Mouse (Mus musculus): ENCODE data around the gene Clasp1. TPM values are rescaled to one million over a fixed set of nuclear protein-coding genes. Genes with fewer than 3 reads are reported as not detected.
A peak's percentile ranks its signal among the peaks of the same experiment; 100 is the strongest.

The Clasp1 gene
- total and polyA plus RNA-seq, 3 experiments, result 32.0 to 53.2 (median 42.2) TPM

DNA sequence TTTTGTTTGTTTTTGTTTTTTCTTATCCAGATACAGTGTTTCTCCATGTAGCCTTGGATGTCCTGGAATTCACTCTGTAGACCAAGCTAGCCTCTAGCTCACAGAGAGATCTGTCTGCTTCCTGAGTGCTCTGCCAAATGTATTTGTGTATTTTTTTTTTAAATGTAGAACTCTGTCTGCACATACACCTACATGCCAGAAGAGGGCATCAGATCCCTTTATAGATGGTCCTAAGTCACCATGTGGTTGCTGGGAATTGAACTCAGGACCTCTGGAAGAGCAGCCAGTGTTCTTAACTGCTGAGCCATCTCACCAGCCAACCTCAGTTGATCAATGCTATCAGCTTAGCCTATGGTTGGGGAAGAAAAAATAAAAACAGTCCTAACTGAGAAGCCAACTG, 175.7 kb downstream of the Clasp1 start:
- in situ Hi-C loops (cut with MboI; ENCODE audit: low pct_ligation_motif_present, low pct_unique_long_range_greater_than_20kb, low sequenced_read_pairs), result loop anchor here (10.0 kb wide), 1 partner anchor 190 kb away; no protein-coding TSS in a partner anchor
- TF ChIP-seq CTCF (conservative IDR thresholded peaks at IDR 0.05 in 1 of 2, IDR thresholded peaks at IDR 0.05 in 1 of 2; ENCODE audit: low read depth in 2 of 2, low read length in 2 of 2) (peak in 1 of 2 experiments; percentile 39; a peak in 2 of 4 replicates), RAD21 (IDR thresholded peaks at IDR 0.05; ENCODE audit: low read depth, low read length) (peak; percentile 26), CHD1 (IDR thresholded peaks at IDR 0.05; ENCODE audit: low read depth, low read length) (no peak), ZNF384 (IDR thresholded peaks at IDR 0.05; ENCODE audit: low read depth, low read length) (peak; percentile 50; the same call in 1 of the 2 replicates), SMC3 (IDR thresholded peaks at IDR 0.05; ENCODE audit: low read depth, low read length) (peak; percentile 21; the same call in 1 of the 2 replicates), MYC (IDR thresholded peaks at IDR 0.05; ENCODE audit: low read depth, low read length) (0 out of 2 replicates have a peak, but pooled peaks have one; percentile 35)
- no peak overlapping the region for H3K9ac ChIP-seq (ENCODE audit: insufficient read depth, low read depth)
- dilution Hi-C loops (cut with MboI; ENCODE audit: extremely low pct_ligation_motif_present, extremely low pct_unique_long_range_greater_than_20kb, low sequenced_read_pairs), result no loop called here
- no peak for DNase-seq (ENCODE audit: extremely low read depth)
- peaks cover 67 to 96% of the 10 kb centered on the region in 2 experiments for H3K36me3 ChIP-seq (replicated peaks in 1 of 2; ENCODE audit: control insufficient read depth in 1 of 2, insufficient read depth in 1 of 2, low read length in 1 of 2)
- H3K4me3 ChIP-seq (replicated peaks in 1 of 3; ENCODE audit: low read depth in 2 of 3, low read length in 2 of 3, poor library complexity in 1 of 3), result no peak overlapping the region
- H3K4me2 ChIP-seq (ENCODE audit: insufficient read depth, low read depth, poor library complexity, severe bottlenecking), result no peak overlapping the region
- H3K27ac ChIP-seq (ENCODE audit: insufficient read depth, low read depth), result no peak overlapping the region
- H3K4me1 ChIP-seq (ENCODE audit: control insufficient read depth in 1 of 2, insufficient read depth in 2 of 2), result peaks cover 0 to 2% of the 10 kb centered on the region in 2 experiments; a peak in 2 of 4 replicates
- H3K27me3 ChIP-seq (replicated peaks), result no peaks in the 10 kb centered on the region
- H3K9me3 ChIP-seq (replicated peaks; ENCODE audit: low read length), result no peaks in the 10 kb centered on the region
- no peaks in the 10 kb centered on the region for H3K79me2 ChIP-seq (replicated peaks; ENCODE audit: control insufficient read depth, extremely low read depth, insufficient read depth, poor library complexity, severe bottlenecking)

DNA sequence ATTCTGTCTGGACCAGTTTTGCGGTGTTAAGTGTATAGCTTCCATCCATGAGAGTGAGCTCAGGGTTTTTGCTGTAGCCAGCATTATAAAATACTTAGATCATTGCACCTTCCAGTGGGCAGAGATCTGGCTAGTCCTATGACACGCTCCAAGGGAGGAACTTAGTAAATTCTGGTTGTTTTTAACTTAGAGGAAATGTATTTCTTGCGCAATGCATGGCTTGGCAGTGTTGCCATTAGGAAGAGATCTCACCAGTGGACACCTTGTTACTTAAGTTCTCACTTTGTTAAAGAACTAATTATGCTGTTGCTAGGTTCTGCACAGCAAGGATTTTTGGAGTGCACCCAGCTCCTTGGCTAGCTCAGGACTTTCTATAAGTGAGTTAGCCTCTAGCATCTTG, 178.8 kb downstream of the Clasp1 start:
- H3K4me1 ChIP-seq (ENCODE audit: control insufficient read depth in 1 of 2, insufficient read depth in 2 of 2), result peaks cover 2 to 4% of the 10 kb centered on the region in 2 experiments; a peak in 2 of 4 replicates
- TF ChIP-seq JUND (conservative IDR thresholded peaks at IDR 0.05; ENCODE audit: low read depth, low read length), result no peak
- TF ChIP-seq SIN3A (IDR thresholded peaks at IDR 0.05; ENCODE audit: low read length), result no peak
- no peak for TF ChIP-seq EP300 (IDR thresholded peaks at IDR 0.05; ENCODE audit: low read length)
- TF ChIP-seq RCOR1 (conservative IDR thresholded peaks at IDR 0.05; ENCODE audit: low read depth, low read length), result no peak
- TF ChIP-seq PAX5 (IDR thresholded peaks at IDR 0.05; ENCODE audit: low read length), result no peak
- no peaks in the 10 kb centered on the region for H3K9me3 ChIP-seq (replicated peaks; ENCODE audit: low read length)
- H3K4me3 ChIP-seq (replicated peaks in 1 of 3; ENCODE audit: low read depth in 2 of 3, low read length in 2 of 3, poor library complexity in 1 of 3), result no peak overlapping the region
- H3K4me2 ChIP-seq (ENCODE audit: insufficient read depth, low read depth, poor library complexity, severe bottlenecking), result no peak overlapping the region
- no peak for DNase-seq (ENCODE audit: extremely low read depth)
- no peaks in the 10 kb centered on the region for H3K79me2 ChIP-seq (replicated peaks; ENCODE audit: control insufficient read depth, extremely low read depth, insufficient read depth, poor library complexity, severe bottlenecking)
- peaks cover 66 to 94% of the 10 kb centered on the region in 2 experiments for H3K36me3 ChIP-seq (replicated peaks in 1 of 2; ENCODE audit: control insufficient read depth in 1 of 2, insufficient read depth in 1 of 2, low read length in 1 of 2)
- no peaks in the 10 kb centered on the region for H3K27me3 ChIP-seq (replicated peaks)
- in situ Hi-C loops (cut with MboI; ENCODE audit: low pct_ligation_motif_present, low pct_unique_long_range_greater_than_20kb, low sequenced_read_pairs), result loop anchor here (10.0 kb wide), 1 partner anchor 187 kb away; no protein-coding TSS in a partner anchor
- no peak overlapping the region for H3K27ac ChIP-seq (ENCODE audit: insufficient read depth, low read depth)
- H3K9ac ChIP-seq (ENCODE audit: insufficient read depth, low read depth), result no peak overlapping the region
- dilution Hi-C loops (cut with MboI; ENCODE audit: extremely low pct_ligation_motif_present, extremely low pct_unique_long_range_greater_than_20kb, low sequenced_read_pairs), result no loop called here

DNA sequence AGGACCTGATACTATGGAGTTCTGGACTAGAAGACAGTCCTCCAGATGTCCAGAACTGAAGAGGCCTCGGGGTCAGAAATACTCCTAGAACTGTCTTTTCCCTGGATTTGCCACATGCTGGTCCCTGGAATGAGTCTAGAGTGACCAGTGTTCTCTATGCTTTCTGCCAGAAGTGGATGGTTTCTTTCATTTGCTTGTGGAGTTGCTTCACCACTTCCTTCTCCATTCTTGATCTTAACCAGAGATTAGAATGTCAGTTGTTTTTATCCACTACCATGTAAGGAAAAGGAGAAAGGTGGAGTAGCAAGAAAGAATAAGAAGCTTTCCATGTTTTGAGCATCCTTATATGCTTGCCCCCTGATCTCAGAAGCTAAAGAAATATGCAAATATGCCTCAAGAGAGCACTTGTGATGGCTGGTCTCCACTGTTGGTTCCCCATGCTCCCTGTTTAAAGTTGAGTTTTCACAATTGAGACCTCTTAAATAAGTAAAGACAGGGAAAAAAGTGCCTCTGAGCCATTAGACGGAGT, 191.4 kb downstream of the Clasp1 start:
- no peak overlapping the region for H3K9ac ChIP-seq (ENCODE audit: insufficient read depth, low read depth)
- no peak overlapping the region for H3K27ac ChIP-seq (ENCODE audit: insufficient read depth, low read depth)
- no peak overlapping the region for H3K4me3 ChIP-seq (replicated peaks in 1 of 3; ENCODE audit: low read depth in 2 of 3, low read length in 2 of 3, poor library complexity in 1 of 3)
- H3K9me3 ChIP-seq (replicated peaks; ENCODE audit: low read length), result no peaks in the 10 kb centered on the region
- no peaks in the 10 kb centered on the region for H3K4me1 ChIP-seq (ENCODE audit: control insufficient read depth in 1 of 2, insufficient read depth in 2 of 2)
- no peak overlapping the region for H3K4me2 ChIP-seq (ENCODE audit: insufficient read depth, low read depth, poor library complexity, severe bottlenecking)
- in situ Hi-C loops (cut with MboI; ENCODE audit: low pct_ligation_motif_present, low pct_unique_long_range_greater_than_20kb, low sequenced_read_pairs), result no loop called here
- peaks cover 38 to 59% of the 10 kb centered on the region in 2 experiments for H3K36me3 ChIP-seq (replicated peaks in 1 of 2; ENCODE audit: control insufficient read depth in 1 of 2, insufficient read depth in 1 of 2, low read length in 1 of 2)
- H3K27me3 ChIP-seq (replicated peaks), result no peaks in the 10 kb centered on the region
- no peaks in the 10 kb centered on the region for H3K79me2 ChIP-seq (replicated peaks; ENCODE audit: control insufficient read depth, extremely low read depth, insufficient read depth, poor library complexity, severe bottlenecking)
- DNase-seq (ENCODE audit: extremely low read depth), result no peak
- no peak for TF ChIP-seq RCOR1 (conservative IDR thresholded peaks at IDR 0.05; ENCODE audit: low read depth, low read length)
- no peak for TF ChIP-seq MAZ (IDR thresholded peaks at IDR 0.05; ENCODE audit: low read depth, low read length)
- no peak for TF ChIP-seq JUN (IDR thresholded peaks at IDR 0.05; ENCODE audit: insufficient read depth, low read depth, low read length)
- TF ChIP-seq USF1 (IDR thresholded peaks at IDR 0.05; ENCODE audit: low read depth, low read length), result no peak
- TF ChIP-seq CHD2 (IDR thresholded peaks at IDR 0.05; ENCODE audit: low read length), result no peak
- no peak for TF ChIP-seq UBTF (IDR thresholded peaks at IDR 0.05; ENCODE audit: low read depth, low read length)
- no peak for TF ChIP-seq RAD21 (IDR thresholded peaks at IDR 0.05; ENCODE audit: low read depth, low read length)
- dilution Hi-C loops (cut with MboI; ENCODE audit: extremely low pct_ligation_motif_present, extremely low pct_unique_long_range_greater_than_20kb, low sequenced_read_pairs), result no loop called here
